Mouse (Mus musculus): ENCODE results near the gene Mak. TPM values are rescaled to one million over a fixed set of nuclear protein-coding genes. Genes with fewer than 3 reads are reported as not detected.
A peak's percentile ranks its signal among the peaks of the same experiment; 100 is the strongest.

The Mak gene
- total and polyA plus RNA-seq, 3 experiments = not detected

DNA sequence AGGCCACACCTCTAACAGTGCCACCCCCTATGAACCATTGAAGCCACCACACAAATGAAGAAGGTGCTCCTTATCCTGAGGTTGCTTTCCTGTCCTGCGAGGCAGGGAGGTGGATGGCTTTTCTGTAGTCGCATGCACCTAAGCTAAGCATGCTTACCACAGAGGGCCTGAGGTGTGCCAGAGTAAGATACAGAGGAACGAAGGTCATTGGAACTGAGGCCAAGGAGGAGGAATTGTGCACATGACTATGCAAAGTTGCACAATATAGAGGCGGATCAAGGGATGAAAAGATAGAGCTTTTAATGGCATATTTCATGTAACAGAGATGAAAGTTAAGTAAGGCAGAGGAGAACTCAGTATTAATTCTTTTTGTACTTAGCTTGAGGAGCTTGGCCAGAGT lies 73.3 kb downstream of the Mak start:
- H3K79me2 ChIP-seq (ENCODE audit: control insufficient read depth, insufficient read depth, low read length, poor library complexity) = peaks cover 21% of the 10 kb centered on the region
- H3K27me3 ChIP-seq (ENCODE audit: control insufficient read depth in 1 of 2, insufficient read depth in 2 of 2, low read length in 2 of 2) = no peaks in the 10 kb centered on the region

DNA sequence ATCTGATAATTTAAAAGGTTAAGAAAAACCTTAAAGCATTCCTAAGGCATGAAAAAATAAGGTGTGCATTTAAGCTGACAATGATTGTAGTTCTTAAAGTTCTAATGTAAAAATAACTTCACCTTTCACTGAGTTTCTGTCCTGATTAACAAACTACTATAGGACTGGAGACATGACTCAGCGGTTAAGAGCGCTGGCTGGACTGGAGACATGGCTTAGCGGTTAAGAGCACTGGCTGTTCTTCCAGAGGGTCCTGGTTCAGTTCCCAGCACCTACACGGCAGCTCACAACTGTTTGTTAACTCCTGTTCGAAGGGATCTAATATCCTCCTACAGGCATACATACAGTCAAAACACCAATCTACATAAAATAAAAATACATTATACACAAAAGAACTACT lies 77.5 kb downstream of the Mak start:
- peak overlapping the region; percentile 88 for H3K9ac ChIP-seq (ENCODE audit: control insufficient read depth, low read depth, low read length, poor library complexity, severe bottlenecking)
- H3K4me1 ChIP-seq (ENCODE audit: control insufficient read depth in 1 of 2, insufficient read depth in 2 of 2, low read length in 2 of 2) = peaks cover 0 to 10% of the 10 kb centered on the region in 2 experiments; a peak in 2 of 4 replicates
- H3K4me3 ChIP-seq (ENCODE audit: control insufficient read depth in 1 of 2, insufficient read depth in 1 of 2, low read depth in 2 of 2, low read length in 2 of 2) = peak overlapping the region; percentile 45 to 91
- no peaks in the 10 kb centered on the region for H3K9me3 ChIP-seq (replicated peaks; ENCODE audit: insufficient read depth, low read length)
- H3K27ac ChIP-seq (ENCODE audit: control insufficient read depth, low read depth, low read length) = no peak overlapping the region
- TF ChIP-seq RAD21 (IDR thresholded peaks at IDR 0.05; ENCODE audit: low read depth, low read length) (no peak), POLR2AphosphoS5 (IDR thresholded peaks at IDR 0.05; ENCODE audit: borderline replicate concordance, low read depth, low read length) (no peak), EP300 (IDR thresholded peaks at IDR 0.05; ENCODE audit: low read depth in 1 of 2, low read length in 2 of 2) (no peak), GATA1 (IDR thresholded peaks at IDR 0.05; ENCODE audit: low read depth, low read length) (no peak), ZNF384 (IDR thresholded peaks at IDR 0.05; ENCODE audit: low read depth, low read length) (no peak), BHLHE40 (IDR thresholded peaks at IDR 0.05; ENCODE audit: borderline replicate concordance, low read depth, low read length) (no peak), POLR2AphosphoS2 (IDR thresholded peaks at IDR 0.05; ENCODE audit: low read length) (no peak), USF2 (IDR thresholded peaks at IDR 0.05; ENCODE audit: borderline replicate concordance in 1 of 2, insufficient read depth in 1 of 2, low read depth in 1 of 2, low read length in 2 of 2) (no peak), NRF1 (IDR thresholded peaks at IDR 0.05; ENCODE audit: insufficient read depth, low read depth, low read length, poor library complexity, severe bottlenecking) (no peak), SMC3 (IDR thresholded peaks at IDR 0.05; ENCODE audit: low read depth, low read length) (no peak)
- H3K79me2 ChIP-seq (ENCODE audit: control insufficient read depth, insufficient read depth, low read length, poor library complexity) = peaks cover 25% of the 10 kb centered on the region
- H3K27me3 ChIP-seq (ENCODE audit: control insufficient read depth in 1 of 2, insufficient read depth in 2 of 2, low read length in 2 of 2) = no peaks in the 10 kb centered on the region
- peaks cover 13 to 14% of the 10 kb centered on the region in 2 experiments for H3K36me3 ChIP-seq (ENCODE audit: control insufficient read depth in 1 of 2, insufficient read depth in 2 of 2, low read length in 2 of 2)
- DNase-seq (ENCODE audit: low read depth, low spot score) = no peak

More for the DNA sequence above, 73.3 kb downstream of the Mak start:
- no peak overlapping the region for H3K4me3 ChIP-seq (ENCODE audit: control insufficient read depth in 1 of 2, insufficient read depth in 1 of 2, low read depth in 2 of 2, low read length in 2 of 2)
- no peak for DNase-seq (ENCODE audit: low read depth, low spot score)
- peaks cover 6 to 33% of the 10 kb centered on the region in 2 experiments for H3K36me3 ChIP-seq (ENCODE audit: control insufficient read depth in 1 of 2, insufficient read depth in 2 of 2, low read length in 2 of 2)
- H3K27ac ChIP-seq (ENCODE audit: control insufficient read depth, low read depth, low read length) = no peak overlapping the region
- no peak overlapping the region for H3K9ac ChIP-seq (ENCODE audit: control insufficient read depth, low read depth, low read length, poor library complexity, severe bottlenecking)
- TF ChIP-seq JUND (IDR thresholded peaks at IDR 0.05; ENCODE audit: low read depth, low read length) (no peak), ZNF384 (IDR thresholded peaks at IDR 0.05; ENCODE audit: low read depth, low read length) (no peak), USF2 (IDR thresholded peaks at IDR 0.05; ENCODE audit: borderline replicate concordance in 1 of 2, insufficient read depth in 1 of 2, low read depth in 1 of 2, low read length in 2 of 2) (no peak), TBP (IDR thresholded peaks at IDR 0.05; ENCODE audit: low read depth, low read length) (no peak), MEF2A (IDR thresholded peaks at IDR 0.05; ENCODE audit: extremely low read depth, insufficient replicate concordance, low read depth, low read length, poor library complexity, severe bottlenecking) (no peak), MYB (IDR thresholded peaks at IDR 0.05; ENCODE audit: low read depth, low read length) (no peak), CHD1 (IDR thresholded peaks at IDR 0.05; ENCODE audit: low read depth, low read length) (no peak)
- H3K9me3 ChIP-seq (replicated peaks; ENCODE audit: insufficient read depth, low read length) = no peaks in the 10 kb centered on the region
- H3K4me1 ChIP-seq (ENCODE audit: control insufficient read depth in 1 of 2, insufficient read depth in 2 of 2, low read length in 2 of 2) = peaks cover 0 to 6% of the 10 kb centered on the region in 2 experiments; a peak in 2 of 4 replicates

Data from MEL (cell line).